Mouse (Mus musculus) mouse embryonic stem cell (cell line): ENCODE data around the gene Map4k4.

ENCODE experiments used
- in situ Hi-C, 2 experiments: fragments of 300-500 bp; cut with MboI; formaldehyde crosslinking; loops; 1 replicate in 1 of 2; 3 replicates in 1 of 2; pipeline ENCODE4 v1.14.3; 2019 to 2020; ENCODE audit warnings: low sequenced_read_pairs in 2 of 2, low pct_unique_long_range_greater_than_20kb in 1 of 2, mixed read lengths in 1 of 2; ENCODE audit not compliant: unreplicated experiment in 1 of 2

Map4k4 gene

DNA sequence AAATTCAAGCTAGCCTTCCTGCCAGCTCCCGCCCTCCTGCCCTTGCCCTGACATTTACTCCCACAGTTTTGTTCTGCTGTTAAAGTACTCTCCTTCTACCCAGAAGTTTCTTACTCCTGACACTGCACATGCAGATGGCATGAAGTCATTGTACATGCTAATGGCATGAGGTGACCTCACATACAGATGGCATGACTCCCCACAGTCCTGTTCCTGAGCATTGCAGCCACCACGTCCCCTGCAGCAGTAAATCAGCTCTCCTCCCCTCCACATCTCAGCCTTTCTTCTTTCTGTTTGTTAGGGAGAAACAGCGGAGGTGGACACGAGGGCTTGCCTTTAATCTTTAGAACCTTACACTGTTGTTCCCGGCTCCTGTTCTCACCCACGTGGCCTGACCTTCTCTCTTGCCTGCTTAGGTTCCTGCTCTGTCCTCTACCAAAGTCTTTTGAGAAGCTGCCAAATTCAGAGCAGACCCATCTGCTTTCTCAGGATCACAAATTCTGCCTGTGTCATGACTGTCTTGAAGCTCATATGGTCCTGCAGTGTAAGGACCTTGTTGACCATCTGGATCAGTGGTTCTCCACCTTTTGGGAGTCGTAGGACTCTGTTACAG is 114.5 kb downstream of the Map4k4 start:
- in situ Hi-C loops: no loop called here

DNA sequence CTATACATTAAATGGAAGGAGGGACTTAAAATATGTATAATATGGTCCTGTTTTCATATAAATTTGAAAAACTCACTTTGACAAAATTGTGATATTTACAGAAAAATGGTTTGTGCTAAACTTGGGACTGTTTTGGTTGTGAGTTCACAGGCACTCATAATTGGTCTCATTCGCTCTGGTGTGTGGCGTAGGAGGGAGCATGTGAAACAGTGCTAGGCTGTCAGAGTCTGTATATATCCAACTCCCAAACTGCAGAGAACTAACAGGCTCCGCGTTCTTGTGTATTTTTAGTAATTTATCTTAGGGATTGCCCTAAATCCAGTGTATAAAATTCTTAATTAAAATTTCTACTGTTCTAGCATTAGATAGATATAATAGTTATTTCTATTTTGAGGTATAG is 120.9 kb downstream of the Map4k4 start:
- in situ Hi-C loops: no loop called here

DNA sequence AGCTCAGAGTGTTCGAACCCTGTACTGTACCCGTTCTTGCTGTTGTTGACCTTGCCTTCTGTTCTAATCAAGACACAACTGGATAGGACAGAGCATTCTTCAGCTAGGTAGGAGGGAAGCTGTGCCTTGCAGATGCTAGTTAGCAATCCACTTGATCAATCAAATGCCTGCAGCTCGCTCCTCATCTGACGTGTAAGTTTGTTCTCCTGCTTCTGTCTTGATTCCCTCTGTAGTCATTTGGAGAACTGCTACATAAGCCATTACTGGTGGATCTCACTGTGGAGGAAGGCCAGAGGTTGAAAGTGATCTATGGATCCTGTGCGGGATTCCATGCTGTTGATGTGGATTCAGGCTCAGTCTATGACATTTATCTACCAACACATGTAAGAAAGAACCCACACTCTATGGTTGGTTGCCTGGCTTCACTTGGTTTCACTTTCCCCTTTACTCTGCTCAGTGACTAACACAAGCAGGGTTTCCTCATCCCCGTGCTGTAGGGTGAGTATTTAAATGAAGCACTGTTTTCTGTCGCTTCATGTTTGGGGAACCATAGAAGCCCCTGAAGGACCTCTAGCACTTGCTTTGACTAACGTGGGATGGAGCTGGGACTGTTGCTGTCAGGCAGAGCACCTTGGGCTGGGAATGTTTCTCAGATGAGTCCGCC is 121.9 kb downstream of the Map4k4 start:
- in situ Hi-C loops: no loop called here

DNA sequence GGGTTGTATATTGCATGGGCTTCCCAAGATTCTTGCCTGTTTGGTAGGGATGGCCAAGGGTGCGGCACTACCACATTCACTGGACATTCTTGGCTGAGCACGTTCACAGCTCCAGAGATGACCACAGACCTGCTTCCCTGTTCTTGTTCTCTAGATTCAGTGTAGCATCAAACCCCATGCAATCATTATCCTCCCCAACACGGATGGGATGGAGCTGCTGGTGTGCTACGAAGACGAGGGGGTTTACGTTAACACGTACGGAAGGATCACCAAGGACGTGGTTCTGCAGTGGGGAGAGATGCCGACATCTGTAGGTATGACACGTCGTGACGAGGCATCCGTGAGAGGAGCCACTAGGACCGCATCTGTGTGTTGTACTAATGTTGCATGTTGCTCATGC is 122.5 kb downstream of the Map4k4 start:
- in situ Hi-C loops: no loop called here

DNA sequence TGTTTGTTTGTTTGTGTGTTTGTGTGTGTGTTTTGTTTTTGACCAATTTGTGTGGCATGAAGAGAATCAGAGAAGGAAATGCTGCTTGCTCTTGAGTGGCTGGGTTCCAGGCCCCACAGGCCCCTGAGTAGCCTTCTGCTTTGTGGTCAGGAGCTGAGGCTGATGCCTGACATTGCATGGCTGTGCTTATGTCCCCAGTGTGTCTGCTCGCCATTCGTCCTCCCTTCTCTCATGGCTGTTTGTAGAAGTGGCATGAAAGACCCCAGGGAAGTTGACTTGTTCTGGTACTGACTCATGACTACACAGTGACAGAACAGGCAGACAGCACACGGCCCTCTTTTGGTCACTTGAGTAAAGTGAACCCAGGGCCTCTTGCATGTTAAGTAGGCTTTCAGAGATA is 123.0 kb downstream of the Map4k4 start:
- in situ Hi-C loops: no loop called here

DNA sequence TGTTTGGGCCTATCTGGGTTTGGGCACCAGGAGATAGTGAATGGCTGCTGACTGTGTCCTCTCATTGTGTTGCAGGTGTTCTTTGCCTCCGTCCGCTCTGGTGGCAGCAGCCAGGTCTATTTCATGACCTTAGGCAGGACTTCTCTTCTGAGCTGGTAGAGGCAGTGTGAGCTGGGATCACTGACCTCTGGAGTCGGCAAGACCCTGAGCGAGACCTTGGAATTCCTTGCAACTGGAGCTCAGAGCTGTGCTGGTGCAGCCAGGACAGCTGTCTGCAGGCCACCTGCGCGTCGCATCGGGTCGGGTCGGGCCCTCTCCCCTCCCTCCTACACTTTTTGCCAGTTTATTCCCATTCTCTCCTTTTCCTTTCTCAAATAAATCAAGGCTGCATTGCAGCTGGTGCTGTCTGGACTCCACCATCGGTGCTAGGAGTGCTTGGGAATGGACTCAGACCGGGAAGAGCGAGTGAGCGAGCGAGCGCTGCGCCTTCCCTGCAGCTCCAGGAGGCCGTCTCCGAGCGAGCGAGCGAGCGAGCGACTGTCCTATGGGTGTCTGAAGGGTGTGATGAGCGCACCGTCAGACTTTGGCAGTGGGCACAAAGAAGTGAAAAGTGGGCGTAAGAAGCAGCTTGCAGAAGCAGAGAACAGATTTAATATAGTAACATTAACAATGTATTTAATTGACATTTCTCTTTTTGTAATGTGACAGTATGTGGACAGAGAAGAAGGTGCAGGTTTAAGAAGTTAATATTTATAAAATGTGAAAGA is 124.0 kb downstream of the Map4k4 start:
- in situ Hi-C loops: no loop called here

DNA sequence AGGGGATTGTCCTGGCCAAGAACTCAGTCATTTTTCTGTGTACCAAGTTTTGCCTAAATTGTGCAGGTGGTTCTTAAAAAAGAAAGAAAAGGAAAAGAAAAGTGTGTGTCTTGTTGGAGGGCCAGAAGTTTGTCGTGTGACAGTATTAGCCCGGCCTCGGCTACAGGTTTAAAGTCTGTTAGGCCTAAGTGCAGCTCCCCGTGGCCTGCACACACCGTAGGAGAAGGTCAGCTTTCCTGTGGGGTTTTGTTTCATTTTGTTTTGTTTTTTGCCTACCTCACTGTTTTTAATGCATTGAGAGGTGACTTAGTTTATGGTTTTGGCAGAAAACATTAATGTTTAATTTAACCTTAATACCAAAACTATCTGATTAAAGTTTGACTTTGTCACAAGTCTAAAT is 124.7 kb downstream of the Map4k4 start:
- in situ Hi-C loops: no loop called here

DNA sequence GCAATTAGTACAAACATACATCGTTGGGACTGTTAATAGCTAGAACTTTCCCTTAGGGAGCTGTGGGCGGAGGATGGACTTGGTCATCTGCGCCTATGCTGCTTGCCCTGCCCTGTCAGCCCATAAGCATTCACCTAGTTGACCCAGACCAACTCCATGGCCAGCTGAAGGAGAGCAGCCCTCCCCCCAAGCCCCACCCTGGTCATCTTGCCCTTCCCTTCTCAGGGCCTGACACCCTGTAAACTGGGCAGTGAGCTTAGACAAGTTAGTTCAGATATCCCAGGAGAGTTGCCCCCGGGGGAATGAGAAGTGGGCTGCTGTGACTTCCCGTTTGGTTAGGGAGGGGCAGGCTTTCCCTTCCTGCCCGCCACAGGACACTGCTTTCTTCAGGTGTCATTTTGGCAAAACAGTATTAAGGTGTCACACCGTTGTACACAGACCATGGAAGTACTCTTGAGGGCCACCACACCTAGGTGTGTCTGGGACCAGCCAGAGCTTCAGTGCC is 126.5 kb downstream of the Map4k4 start:
- in situ Hi-C loops: no loop called here

DNA sequence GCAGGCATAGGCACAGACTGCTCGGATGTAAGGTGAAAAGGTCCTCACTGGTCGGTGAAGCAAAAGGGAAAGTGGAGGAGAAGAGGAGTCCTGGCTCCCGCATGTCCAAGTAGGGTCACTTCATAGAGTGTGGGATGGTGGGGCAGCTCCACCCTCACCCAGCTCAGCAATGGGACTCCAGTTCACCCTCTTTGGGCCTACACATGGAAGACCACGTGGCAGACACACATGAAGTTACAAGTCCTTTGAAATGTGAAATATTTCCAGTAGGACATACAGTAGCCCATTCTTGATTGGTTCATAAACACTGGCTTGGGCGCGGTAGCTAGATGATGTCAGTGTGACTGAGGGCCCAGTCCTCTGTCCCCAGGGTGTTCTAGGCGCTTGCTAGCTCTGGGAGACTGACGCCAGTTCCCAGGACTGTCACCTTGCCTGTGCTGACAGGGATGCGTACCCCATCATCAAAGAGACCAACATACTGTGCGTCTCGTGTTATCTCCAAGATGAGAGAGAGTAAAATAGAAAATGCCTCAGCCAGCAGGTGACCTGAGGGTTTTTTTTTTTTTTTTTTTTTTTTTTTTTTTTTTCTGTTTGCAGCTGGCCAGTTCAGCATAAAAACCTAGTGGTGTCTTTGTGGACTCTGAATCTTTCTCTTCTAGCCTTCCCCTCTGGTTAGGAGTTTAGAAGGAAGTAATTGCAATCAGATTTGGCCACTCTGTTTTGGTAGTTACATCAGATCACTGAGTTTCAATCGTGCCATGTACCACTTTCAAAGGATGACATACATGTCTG is 127.7 kb downstream of the Map4k4 start:
- in situ Hi-C loops: no loop called here

DNA sequence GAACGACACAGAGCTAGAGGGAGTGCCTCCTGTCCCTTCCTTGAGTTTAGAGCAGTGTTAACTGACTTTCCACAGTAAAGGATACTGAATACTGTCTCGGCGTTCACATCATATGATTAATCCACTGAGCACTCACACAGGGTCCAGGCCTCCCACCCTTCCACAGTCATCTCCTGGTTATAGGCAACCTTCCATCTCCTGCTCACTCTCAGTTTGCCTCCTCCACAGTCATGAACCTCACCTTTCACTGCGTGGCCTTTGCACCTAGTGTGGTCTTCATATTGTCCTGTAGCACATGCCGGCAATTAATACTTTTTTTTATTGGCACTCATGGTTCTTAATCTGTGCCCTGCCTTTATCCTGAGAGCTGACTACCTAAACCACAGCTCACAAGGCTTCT is 128.9 kb downstream of the Map4k4 start:
- in situ Hi-C loops: no loop called here

DNA sequence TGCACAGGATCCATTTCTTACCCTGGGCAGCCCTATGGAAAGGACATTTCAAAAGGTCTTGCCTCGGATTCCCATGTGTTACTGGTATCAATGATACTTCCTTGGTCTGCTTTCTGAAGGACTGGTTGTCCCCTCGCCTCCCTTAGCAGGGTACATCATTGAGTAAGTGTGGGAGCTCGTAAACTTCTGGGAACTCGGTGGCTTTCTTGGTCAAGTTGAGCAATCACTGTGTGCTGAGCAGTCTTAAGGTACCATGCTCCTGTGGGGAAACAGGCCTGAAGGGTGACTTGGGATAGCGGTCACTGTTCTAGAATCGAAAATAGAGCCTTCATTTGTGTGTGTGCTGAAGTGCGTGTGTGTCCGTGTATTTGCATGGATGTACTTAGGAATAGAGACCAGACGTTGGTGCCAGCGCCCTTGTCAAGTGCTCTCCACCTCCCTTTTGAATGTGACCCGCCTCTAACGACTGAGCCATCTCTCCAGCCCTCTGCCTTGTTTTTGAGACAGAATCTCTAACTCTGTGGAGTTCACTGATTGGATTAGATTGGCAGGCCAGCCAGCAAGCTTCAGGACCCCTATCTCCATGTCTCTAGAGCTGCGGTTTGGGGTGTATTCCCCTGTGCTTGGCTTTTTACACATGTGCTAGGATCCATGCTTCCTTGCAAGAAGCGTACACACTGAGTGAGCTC is 129.7 kb downstream of the Map4k4 start:
- in situ Hi-C loops: no loop called here

DNA sequence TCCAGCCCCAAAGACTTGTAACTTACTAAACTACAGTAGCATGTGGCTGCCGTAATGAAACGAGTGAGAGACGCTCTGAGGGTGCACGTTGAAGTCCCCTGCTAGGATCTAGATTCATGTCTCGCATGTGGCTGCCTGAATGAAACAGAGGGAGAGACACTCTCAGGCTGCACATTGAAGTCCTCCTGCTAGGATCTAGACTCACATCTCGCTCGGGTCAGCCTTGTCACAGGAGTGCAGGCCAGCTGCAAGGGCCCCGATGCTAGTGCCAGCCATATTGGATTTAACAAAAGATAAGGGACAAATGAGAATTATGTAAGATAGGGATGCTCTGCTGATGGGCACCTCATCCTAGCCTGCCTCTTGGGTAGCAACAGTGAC is 130.3 kb downstream of the Map4k4 start:
- in situ Hi-C loops: no loop called here

DNA sequence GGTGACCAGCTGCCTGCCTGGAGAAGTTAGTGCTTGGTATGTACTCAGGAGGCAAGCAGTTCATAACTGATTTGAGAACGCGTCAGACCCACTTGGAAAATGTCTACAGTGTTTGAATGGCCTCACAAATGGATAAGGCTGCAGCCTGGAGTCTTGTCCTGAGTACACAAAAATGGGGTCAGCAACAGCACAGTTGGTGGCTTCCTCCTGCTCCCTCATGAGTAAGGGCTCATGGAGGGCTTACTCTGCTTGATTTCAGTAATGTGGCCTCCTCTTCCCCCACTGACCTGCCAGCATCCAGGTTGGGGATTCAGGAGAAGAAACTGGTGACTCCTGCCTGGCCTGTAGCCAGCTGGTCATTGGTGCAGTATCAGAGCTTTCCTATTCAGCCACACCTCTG is 130.9 kb downstream of the Map4k4 start:
- in situ Hi-C loops: no loop called here

DNA sequence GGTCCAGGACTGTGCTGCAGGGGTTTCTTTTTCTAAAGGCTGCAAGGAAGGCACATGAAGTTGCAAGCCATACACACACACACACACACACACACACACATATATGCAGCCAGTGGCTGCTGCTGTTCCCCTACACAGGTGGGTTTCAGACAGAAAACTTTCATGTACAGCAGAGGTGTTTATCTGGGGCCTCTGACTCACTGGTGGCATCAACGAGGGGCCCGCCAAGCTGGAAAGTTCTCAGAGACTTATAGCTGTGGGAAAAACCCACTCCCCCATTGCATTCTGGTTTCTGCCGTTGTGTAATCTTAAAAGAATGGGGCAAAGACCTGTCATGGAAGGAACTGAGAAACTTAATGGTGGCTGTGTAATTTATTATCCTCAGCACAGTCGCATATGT is 132.6 kb downstream of the Map4k4 start:
- in situ Hi-C loops: no loop called here

DNA sequence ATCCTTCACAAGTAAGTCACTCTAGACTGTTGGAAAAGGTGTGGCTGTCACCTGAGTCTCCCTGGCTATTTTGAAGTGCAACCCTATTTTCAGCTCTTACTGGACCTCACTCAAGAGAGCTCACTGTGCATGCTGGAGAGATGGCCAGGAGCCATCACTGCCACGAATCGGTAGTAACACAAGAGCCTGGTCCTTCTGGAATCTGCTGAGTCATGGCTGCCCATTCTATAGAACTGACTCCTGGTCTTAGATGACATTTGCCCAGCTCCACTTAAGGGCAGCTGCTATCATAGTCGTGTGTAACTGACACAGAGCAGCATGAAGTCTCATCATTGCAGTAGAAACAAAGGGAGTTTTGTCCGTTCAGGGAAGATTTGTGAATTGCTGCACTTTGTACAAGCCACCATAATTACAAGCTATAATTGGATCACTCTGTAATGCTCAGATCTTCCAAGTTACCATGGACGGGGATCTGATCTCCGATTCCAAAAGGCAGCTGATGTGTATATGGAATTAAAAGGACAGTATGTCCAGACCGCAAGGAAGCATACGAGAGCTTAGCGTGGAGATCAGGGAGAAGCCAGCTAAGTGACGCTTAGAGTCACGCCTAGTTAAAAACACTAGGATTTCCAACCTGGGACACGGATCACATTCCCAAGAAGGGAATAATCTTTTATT is 133.2 kb downstream of the Map4k4 start:
- in situ Hi-C loops: no loop called here

DNA sequence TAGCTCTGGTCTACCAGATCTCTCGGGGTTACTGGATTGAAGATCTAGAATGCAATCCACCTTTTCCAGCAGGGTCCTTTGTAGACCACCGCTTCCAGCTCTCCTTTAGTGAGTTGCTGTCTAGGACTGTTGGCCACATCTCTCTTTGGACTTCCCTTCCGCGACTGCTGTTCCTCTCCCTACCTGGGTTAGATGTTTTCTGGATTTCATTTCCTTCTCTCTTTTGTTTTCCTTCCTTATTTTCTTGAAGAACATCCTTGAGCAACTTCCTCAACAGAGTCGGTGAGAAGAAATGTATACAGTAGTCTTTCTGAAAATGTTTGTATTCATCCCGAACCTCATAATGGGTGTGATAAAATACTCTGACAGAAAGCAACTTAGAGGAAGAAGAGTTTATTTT is 137.1 kb downstream of the Map4k4 start:
- in situ Hi-C loops: no loop called here

DNA sequence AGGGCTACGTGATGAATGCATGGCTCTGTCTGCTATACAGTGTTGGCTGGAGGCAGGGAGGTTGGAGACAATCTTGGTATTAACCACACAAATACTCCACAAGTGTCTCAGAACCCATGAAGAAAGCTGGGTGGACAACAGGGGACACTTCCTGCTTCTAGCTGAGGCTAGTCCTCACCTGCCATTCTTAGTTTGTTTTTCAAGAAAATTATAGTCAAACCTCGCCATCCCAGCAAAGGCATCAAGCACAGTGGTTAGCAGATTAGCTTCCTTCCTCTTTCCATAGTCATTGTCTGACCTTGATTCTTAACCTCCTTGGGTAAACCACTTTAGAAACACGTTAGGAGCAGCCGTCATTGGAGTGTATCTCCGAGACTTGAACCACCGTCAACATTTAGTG is 145.0 kb downstream of the Map4k4 start:
- in situ Hi-C loops: no loop called here

DNA sequence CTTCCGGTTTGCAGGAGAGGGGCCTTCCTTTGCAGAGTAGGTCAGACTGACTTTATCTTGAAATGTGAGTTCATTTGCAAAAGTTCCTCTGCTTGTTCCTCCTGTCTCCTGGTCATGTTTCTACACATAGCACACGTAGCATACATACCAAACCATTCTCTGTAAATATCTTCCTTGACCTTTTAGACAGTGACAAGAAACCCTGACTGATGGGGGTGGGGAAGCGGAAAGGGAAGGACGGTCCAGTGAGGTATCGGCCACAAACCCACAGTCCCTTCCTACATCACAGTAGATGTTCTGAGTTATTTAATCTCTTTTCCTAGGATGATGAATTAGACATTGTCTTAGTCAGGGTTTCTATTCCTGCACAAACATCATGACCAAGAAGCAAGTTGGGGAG is 145.9 kb downstream of the Map4k4 start:
- in situ Hi-C loops: no loop called here
